Mouse (Mus musculus) megakaryocyte progenitor cell, adult 5-6 weeks (primary cell): ENCODE results near the gene Trp53bp2. TPM values are rescaled to one million over a fixed set of nuclear protein-coding genes. Genes with fewer than 3 reads are reported as not detected.

Experiments
- ATAC-seq: replicated peaks from 2 replicates; pipeline ENCODE4 v1.8.0; 2016; ENCODE audit warnings: mild to moderate bottlenecking, moderate TSS enrichment, inconsistent platforms; ENCODE audit not compliant: poor library complexity
- total RNA-seq, 2 experiments: library from RNA; stranded (forward) in 1 of 2; stranded (reverse) in 1 of 2; fragments of 157-497, 149-512 nt in 1 of 2; fragments of 200-1000 nt in 1 of 2; gene quantifications; 2 replicates each; pipeline versions ENCODE4 v1.2.3 to v1.2.4; 2015 to 2017

The Trp53bp2 gene
- total RNA-seq, 2 experiments from 2014 or later = 7.5 to 17.5 TPM

GRCm38 (mm10) chr1:182406621-182407020 lies 2.4 kb upstream of the Trp53bp2 start:
- ATAC-seq = no peak

GRCm38 (mm10) chr1:182408243-182408642 lies 729 bp upstream of the Trp53bp2 start:
- ATAC-seq = no peak

DNA sequence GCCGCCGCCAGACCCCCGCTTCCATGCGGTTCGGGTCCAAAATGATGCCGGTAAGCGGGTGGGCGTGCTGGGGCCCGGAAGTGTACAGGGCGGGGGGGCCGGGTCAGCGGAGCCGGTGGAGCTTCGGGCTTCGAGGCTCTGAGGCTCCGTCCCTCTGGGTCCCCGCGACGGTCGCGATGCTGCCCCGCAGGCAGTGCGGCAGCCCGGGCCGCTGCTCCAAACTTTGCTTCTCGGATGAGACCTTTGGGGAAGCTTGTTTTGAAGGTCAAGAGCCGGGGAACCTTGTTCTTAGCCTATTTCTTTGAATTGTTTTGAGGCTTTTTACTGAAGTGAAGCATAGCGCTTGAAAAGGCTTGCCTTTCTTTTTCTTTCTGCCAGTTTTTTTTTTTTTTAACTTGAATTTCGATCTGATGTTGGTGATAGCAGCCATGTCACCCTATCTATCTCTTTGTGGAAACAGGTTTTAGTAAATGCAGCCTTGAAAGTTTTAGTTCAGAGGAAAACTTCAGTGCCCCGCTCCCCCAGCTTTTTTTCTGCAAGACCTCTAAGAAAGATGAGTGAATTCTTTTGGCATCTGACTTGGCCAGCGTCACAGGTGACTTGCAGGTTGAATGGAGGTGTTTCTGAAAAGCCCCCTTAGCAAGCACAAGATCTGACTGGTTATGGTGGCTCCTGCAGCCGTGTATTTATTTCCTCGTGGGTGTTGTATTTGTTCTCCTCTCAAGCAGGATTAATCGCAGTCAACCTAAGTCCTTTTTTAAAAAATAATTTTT lies 615 bp downstream of the Trp53bp2 start:
- no peak for ATAC-seq

DNA sequence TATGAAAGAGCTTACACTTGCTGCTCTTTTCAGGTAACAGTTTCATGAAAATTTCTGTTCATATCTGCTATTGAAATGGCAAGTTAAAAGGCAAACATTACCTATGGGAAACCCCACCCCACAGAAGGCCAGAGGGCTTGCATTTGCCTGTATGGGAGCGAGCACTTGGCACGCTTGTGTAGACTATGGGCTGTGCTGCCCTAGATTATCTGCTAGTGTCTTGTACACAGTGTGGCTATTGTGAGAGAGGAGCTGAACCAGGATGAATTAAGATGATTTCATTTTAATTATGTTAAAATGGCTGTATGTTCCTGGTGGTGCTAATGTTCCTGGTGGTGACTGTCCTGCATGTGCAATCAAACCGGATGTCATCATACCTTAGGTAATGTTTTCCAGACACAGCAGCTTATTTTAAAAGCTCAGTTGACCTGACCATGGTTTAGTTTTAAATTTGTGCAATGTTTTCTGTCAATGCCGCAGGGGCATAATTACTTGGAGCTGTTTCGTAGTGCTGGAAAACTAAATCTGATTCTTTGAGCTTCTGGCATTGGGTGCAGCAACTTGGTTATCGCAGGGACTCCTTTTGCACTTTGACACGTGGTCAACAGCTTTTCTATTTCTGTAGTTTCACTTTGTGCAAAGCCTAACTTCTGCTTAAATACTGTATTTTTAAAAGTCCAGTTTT lies 3.8 kb downstream of the Trp53bp2 start:
- peak; percentile 24 for ATAC-seq

DNA sequence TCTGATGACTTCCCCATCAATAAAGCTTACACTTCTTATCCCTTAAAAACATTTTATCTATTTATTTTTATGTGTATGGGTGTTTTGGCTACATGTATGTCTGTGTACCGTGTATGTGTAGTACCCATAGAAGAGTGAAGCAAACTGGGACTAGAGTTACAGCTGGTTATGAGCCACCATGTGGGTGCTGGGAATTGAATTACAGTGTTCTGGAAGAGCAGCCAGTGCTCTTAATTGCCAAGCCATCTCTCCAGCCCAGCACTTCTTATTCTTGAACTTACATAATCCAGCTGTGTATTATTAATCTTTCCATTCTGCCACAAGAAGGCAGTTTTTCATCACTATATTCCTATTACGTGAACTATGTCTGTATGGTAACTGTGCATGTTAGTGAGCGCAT lies 10.5 kb downstream of the Trp53bp2 start:
- no peak for ATAC-seq

GRCm38 (mm10) chr1:182424274-182424673 lies 15.3 kb downstream of the Trp53bp2 start:
- ATAC-seq = no peak

GRCm38 (mm10) chr1:182425176-182425575 lies 16.2 kb downstream of the Trp53bp2 start:
- ATAC-seq = no peak

DNA sequence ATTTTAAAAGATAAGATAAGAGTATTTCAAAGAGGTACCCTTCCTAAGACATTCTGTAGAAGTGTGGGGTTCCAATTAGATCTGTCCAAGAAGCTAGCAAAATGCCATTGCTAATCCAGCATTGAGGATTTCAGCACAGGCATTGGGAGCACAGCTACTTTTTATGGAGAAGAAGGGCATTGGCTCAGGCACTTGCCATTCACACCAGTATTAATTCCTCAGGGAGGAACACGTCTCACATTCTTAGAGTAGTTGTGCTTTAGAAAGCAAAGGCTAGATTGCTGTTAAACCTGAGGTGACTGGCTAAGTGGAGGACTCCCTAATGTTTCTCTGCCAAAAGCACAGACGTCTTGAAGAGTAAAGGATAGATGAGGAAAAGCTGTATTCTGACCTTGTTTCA lies 17.5 kb downstream of the Trp53bp2 start:
- ATAC-seq = no peak

- ATAC-seq = no peak
Observed at GRCm38 (mm10) chr1:182427426-182427825, 18.5 kb downstream of the Trp53bp2 start.

- no peak for ATAC-seq
Observed at GRCm38 (mm10) chr1:182429826-182430225, 20.9 kb downstream of the Trp53bp2 start.

- ATAC-seq = no peak
Observed at GRCm38 (mm10) chr1:182430676-182431075, 21.7 kb downstream of the Trp53bp2 start.

GRCm38 (mm10) chr1:182432059-182432458 lies 23.1 kb downstream of the Trp53bp2 start:
- no peak for ATAC-seq

GRCm38 (mm10) chr1:182436746-182437145 lies 27.8 kb downstream of the Trp53bp2 start:
- no peak for ATAC-seq

DNA sequence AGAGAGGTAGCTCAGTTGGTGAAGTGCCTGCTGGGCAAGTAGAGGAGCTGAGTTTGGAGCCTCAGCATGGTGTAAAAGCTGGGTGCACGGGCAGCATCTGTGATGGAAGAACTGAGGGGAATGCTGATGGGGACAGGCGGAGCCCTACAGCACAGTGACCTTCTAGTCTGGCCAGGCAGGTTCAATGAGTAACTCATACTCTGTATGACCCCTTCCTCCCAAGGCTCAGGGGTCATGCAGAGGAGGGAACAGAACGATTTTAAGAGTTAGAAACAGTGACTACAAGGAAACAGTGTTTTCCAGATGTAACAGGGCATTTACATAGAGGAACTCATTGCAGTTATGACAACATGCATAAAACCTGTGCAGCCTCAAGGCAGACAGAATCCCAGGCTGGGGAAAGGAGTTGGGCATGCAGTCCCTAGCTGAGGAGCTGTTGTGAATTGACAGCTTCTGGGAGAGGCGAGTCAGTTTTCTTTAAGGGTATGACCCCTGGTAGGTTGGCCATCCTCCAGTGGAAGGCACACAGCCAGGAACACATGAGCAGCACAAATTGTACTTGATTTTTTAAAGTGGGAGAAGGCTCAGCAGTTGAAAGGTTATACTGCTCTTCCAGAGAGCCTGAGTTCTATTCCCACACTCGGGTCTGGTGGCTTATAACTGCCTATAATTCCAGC lies 30.7 kb downstream of the Trp53bp2 start:
- ATAC-seq = no peak

DNA sequence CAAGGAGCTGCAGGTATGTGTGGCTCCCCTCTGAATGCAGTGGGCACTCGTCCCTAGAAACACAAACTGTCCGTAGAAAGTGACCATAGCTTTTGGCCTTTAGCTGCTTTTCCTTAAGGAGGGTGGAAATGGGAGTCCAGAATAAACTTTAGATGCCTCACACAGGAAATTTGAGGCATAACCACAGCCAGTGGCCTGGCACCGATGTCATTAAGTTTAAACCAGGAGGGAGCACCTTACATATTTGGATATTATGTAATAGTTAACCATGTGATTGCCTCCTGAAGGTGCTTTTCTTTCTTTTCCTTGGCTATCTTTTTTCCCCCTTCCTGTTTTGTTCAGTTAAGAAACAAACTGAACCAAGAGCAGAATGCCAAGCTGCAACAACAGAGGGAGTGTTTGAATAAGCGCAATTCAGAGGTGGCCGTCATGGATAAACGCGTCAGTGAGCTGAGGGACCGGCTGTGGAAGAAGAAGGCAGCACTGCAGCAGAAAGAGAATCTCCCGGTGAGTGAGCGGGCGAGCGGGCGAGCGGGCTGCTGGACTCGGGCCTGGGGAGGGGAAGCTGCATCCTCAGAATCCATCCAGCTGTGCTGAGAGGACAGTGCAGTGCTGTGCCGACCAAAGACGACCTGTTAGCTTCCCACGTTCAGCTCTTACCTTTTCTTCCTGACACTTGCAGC lies 33.0 kb downstream of the Trp53bp2 start:
- ATAC-seq = no peak

DNA sequence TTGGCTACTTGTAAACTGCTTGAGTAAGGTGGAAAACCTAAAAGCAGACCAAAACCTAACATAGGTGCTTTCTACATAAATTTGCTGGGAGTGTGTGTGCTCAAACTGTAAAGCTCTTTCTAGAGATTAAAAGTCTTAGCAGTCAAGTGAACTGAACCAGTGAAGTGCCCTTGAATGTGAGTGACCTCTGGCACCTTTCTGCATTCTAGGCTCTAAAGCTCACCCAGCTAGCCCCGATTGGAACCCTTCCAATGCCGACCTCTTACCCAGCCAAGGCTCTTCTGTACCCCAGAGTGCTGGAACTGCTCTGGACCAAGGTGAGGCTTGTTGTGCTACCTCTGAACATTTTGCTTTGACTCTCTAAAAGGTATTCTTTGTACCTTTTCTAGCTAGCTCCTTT lies 35.1 kb downstream of the Trp53bp2 start:
- ATAC-seq = no peak

DNA sequence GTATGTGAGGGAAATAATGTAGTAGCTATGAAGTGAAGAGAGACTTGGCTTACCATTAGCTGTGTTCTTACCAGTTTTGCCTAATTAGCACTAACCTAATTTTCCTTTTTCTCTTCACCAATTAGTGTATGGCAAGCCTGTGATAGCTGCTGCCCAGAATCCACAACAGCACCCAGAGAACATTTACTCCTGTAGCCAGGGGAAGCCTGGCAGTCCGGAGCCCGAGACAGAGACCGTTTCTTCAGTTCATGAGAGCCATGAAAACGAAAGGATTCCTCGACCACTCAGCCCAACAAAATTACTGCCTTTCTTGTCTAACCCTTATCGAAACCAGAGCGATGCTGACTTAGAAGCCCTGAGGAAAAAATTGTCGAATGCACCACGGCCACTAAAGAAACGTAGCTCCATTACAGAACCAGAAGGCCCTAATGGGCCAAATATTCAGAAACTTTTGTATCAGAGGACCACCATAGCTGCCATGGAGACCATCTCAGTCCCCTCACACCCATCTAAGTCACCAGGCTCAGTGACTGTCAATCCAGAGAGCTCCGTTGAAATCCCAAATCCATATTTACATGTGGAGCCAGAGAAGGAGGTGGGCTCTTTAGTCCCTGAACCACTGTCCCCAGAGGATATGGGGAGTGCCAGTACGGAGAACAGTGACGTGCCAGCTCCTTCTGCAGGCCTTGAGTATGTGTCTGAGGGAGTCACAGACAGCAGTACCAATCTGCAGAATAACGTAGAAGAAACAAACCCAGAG lies 39.5 kb downstream of the Trp53bp2 start:
- no peak for ATAC-seq

DNA sequence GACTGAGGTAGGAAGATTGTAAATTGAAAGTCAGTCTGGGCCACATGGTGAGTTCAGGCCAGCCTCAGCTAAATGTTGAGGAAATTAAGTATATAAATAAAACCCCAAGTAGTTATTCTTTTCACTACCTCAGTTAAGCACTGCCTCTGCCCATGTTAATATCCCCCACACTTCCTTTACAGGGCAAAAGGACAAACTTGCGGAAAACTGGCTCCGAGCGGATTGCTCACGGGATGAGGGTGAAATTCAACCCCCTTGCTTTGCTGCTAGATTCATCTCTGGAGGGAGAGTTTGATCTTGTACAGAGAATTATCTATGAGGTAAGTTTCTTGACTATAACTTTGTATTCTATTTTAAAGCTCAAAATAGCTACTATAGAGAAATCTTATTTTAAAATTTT lies 43.5 kb downstream of the Trp53bp2 start:
- no peak for ATAC-seq

GRCm38 (mm10) chr1:182455080-182455479 lies 46.1 kb downstream of the Trp53bp2 start:
- ATAC-seq = no peak

- ATAC-seq = no peak
Observed at GRCm38 (mm10) chr1:182458556-182458955, 49.6 kb downstream of the Trp53bp2 start.

- ATAC-seq = no peak
Observed at GRCm38 (mm10) chr1:182459436-182459835, 50.5 kb downstream of the Trp53bp2 start.
